Mouse (Mus musculus): ENCODE data around the gene Hsp90b1.
"Not testable (repeated sequence)": the region's sequence is repeated elsewhere in the genome, so short reads cannot be mapped to it uniquely, and the experiment has no call there.

Gene Hsp90b1

GRCm38 (mm10) chr10:86705318-86705921 is at the start of gene Hsp90b1, which contains the start of gene Ttc41:
TSS of gene Hsp90b1 (minus strand) at chr10:86705509.
TSS of gene Ttc41 (plus strand) at chr10:86705811.
- DNase-seq (ENCODE audit: low read depth, low spot score) = peak; percentile 99

- DNase-seq (ENCODE audit: low read depth, low spot score) = no peak
These were observed 39.0 kb upstream of the Hsp90b1 start for GRCm38 (mm10) chr10:86744306-86744705.

DNA sequence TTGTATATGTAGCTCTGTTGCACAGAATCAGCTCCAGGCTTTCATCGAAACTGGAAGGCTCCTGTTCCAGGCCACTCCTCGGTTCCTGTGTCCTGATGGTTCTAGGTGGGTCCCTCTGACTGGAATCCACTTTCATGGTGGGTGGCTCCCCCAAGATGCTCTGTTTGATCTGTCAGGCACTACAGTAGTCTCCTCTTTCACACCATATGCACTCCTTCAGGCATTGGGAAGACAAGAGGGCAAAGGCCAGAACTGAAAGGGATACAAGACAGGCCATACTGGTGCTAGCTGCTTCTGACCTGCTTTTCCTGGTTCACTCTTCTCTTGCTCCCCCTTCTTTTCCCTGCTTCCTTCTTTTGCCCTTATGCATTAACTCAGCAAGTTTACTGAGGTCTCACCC is 37.6 kb upstream of the Hsp90b1 start:
- DNase-seq (ENCODE audit: low read depth, low spot score) = no peak

DNA sequence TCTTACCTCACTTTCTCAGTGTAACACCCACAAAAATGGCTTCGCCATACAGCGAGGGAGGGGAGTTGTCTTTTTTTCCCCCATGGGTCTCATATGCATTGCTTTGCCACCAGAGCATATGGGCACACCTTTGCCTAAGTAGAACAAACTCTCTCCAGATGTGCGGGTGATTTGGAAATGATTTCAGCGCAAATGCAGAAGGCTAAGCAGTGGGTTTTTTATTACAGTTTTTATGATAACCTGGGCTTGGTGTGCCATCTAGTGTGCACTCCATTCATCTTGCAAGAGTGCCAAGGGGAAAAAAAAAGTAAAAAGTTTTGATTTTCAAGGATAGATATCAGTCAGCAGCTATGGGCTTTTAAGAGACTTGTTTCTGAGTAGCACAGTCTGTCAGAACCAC is 29.7 kb upstream of the Hsp90b1 start:
- DNase-seq (ENCODE audit: low read depth, low spot score) = no peak

- DNase-seq (ENCODE audit: low read depth, low spot score) = no peak
These were observed 26.2 kb upstream of the Hsp90b1 start for GRCm38 (mm10) chr10:86731500-86731863.

DNA sequence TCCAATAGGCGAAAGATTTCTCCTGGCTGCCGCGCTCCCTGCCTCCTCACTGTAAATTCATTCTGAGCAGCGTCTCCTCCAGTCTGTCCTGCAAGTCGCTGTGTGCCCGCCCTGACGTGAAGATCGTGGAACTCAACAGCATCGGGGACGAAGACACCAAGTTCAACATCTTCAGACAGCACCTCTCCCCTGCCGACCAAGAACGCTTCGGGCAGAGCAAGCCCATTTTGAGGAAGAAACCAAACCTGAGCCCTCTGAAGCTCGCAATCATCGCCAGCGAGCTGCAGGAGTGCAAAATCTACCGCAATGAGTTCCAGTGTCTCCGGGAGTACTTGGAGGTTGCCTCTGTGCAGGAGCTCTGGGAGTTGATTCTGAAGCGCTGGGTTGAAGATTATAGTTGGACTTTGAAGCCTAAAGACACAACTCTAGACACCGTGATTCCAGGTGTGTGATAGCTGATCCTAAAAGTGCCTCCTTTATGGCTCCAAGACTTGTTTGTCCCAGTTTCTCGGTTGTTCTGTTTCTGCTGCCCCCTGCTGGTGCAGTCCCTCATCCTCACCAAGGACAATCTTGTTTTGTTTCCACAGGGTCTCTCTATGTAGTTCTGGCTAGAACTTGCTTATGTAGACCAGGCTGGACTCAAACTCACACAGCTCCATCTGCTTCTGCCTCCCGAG is 25.7 kb upstream of the Hsp90b1 start:
- DNase-seq (ENCODE audit: low read depth, low spot score) = peak; percentile 48

DNA sequence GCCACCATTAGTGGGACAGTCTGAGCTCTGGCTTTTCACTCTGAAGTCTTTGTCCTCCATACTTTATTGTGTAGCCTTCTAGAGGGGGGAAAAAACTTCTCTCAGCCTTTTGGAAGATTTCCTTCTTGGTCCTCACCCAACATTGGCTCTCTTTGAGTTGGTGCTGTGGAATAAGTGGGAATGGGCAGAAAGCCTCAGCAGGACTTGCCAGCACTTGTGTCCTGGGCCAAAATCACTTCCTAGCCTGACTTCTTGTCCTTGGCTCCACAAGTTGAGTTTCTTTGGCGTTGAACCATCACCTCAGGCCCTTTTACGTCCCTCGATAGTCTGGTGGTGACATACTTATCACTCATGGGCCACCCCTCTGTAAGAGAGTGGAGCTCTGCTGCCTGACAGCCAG is 22.9 kb upstream of the Hsp90b1 start:
- no peak for DNase-seq (ENCODE audit: low read depth, low spot score)

GRCm38 (mm10) chr10:86727548-86727980 is 22.3 kb upstream of the Hsp90b1 start:
- peak; percentile 58 for DNase-seq (ENCODE audit: low read depth, low spot score)

DNA sequence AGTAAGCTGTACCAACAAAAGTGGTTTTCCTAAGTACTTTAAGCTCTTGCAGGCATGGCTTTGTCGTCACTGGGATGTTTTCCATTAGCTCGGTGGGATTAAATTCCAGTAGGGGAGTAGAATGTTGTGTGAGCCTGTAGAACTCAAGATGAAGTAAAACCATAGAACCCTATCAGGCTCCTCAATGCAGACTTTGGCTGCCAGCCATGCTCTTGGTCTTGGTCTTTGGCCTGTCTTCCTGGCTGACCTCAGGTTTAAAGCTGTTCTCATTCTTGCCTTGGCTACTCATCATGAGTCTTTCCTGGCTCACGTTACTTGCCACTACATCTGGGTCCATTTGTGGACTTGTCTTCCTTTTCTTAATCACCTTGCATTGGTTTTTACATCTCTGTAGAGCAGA is 6.8 kb upstream of the Hsp90b1 start:
- no peak for DNase-seq (ENCODE audit: low read depth, low spot score)

GRCm38 (mm10) chr10:86707134-86707533 is 1.8 kb upstream of the Hsp90b1 start:
- no peak for DNase-seq (ENCODE audit: low read depth, low spot score)

DNA sequence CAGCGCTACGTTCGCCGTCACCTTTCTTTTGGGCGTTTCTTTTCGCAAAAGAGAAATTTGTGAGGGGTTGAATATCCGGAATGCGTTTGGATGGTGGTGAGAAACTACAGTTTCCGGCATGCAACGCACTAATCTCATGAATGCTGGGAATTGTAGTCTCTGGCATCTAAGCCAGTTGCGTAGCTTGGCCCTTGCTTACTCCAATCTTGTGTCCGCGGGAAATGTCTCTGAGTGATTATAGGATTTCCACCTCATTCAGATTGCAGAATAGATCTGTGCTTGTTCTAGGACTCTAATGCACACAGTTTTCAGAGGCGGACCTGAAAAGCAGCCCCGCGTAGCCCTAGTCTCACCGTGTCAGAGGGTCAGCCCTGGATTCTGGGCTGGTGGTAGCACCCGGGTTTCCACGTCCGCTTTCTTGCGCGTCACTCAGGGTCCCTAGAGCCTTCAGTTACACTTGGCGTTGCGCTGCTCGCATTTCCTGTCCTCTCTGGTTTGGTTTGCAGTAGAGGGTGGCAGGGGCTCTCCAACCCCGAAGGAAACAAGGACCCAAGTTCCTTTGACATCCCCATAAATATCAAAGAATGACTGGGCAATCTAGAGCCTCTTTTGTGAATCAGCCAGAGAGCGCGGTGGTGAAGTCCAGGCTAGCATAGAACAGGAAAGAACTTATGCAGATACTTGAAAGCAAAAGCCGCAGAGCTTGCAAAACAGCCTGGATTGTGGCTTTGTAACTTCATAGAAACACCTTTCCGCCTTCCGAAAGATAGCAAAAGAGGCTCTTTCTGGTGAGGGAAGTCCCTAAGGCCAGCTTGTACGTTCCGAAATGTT is 828 bp upstream of the Hsp90b1 start:
- DNase-seq (ENCODE audit: low read depth, low spot score) = peak; percentile 88

- no peak for DNase-seq (ENCODE audit: low read depth, low spot score)
These were observed 619 bp downstream of the Hsp90b1 start for GRCm38 (mm10) chr10:86704589-86705191.

- no peak for DNase-seq (ENCODE audit: low read depth, low spot score)
These were observed 1.2 kb downstream of the Hsp90b1 start for GRCm38 (mm10) chr10:86704141-86704540.

- no peak for DNase-seq (ENCODE audit: low read depth, low spot score)
These were observed 1.9 kb downstream of the Hsp90b1 start for GRCm38 (mm10) chr10:86703375-86703774.

GRCm38 (mm10) chr10:86702312-86702920 is 2.9 kb downstream of the Hsp90b1 start:
- DNase-seq (ENCODE audit: low read depth, low spot score) = no peak

DNA sequence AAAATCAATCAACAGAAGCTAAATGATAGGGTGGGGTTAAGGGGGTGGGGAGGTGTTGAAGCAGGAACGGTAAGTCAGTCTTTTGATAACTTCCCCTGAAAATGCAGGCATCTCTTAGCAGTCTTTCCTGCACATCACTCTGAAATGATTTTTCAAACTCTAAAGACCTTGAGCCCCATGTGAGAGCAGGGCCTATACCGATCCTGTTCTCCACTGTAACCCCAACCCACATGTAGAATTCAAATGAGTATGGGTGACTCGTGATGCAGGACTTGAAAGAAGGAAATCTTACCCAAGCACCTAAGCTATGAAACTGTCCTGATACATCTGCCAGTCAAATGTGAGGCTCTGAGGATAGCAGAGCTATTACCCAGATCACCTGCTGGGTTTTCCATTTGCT is 4.3 kb downstream of the Hsp90b1 start:
- no peak for DNase-seq (ENCODE audit: low read depth, low spot score)

GRCm38 (mm10) chr10:86700251-86700650 is 5.1 kb downstream of the Hsp90b1 start:
- no peak for DNase-seq (ENCODE audit: low read depth, low spot score)

- DNase-seq (ENCODE audit: low read depth, low spot score) = not testable (repeated sequence)
These were observed 19.3 kb downstream of the Hsp90b1 start for GRCm38 (mm10) chr10:86686017-86686360.

- peak; percentile 36 for DNase-seq (ENCODE audit: low read depth, low spot score)
These were observed 19.9 kb downstream of the Hsp90b1 start for GRCm38 (mm10) chr10:86685179-86686016.

GRCm38 (mm10) chr10:86684797-86685178 is 20.5 kb downstream of the Hsp90b1 start:
- DNase-seq (ENCODE audit: low read depth, low spot score) = not testable (repeated sequence)

- not testable (repeated sequence) for DNase-seq (ENCODE audit: low read depth, low spot score)
These were observed 34.8 kb downstream of the Hsp90b1 start for GRCm38 (mm10) chr10:86670550-86670949.

Data from skeletal muscle tissue, adult 2 months (tissue).